Mouse (Mus musculus): ENCODE results near the gene Mpig6b. TPM values are rescaled to one million over a fixed set of nuclear protein-coding genes. Genes with fewer than 3 reads are reported as not detected.
A peak's percentile ranks its signal among the peaks of the same experiment; 100 is the strongest.

Mpig6b gene
- total and polyA plus RNA-seq, 3 experiments: 0.31 to 2.4 (median 1.4) TPM

- Histone ChIP-seq H3K9ac (ENCODE audit: low read depth, low read length) (peak overlapping the region; percentile 87), H3K27me3 (ENCODE audit: control insufficient read depth, insufficient read depth, low read length) (no peaks in the 10 kb centered on the region), H3K27ac (peak overlapping the region; percentile 92), H3K4me1 (ENCODE audit: control insufficient read depth, insufficient read depth, low read length) (peaks cover 10% of the 10 kb centered on the region), H3K4me3 (peak overlapping the region; percentile 65), H3K36me3 (ENCODE audit: control insufficient read depth, insufficient read depth, low read length) (peaks cover 5% of the 10 kb centered on the region), H3K79me2 (replicated peaks; ENCODE audit: control insufficient read depth, insufficient read depth, low read length) (no peaks in the 10 kb centered on the region)
- 27% methylated on average over 14 of the region's 14 CpGs for WGBS
- intact Hi-C loops (cut with DNase I): no loop called here
- TF ChIP-seq POLR2A (IDR thresholded peaks at IDR 0.05; ENCODE audit: insufficient read depth, low read depth, low read length): no peak
- no peak for TF ChIP-seq CTCF (IDR thresholded peaks at IDR 0.05)
- TF ChIP-seq EP300 (IDR thresholded peaks at IDR 0.05; ENCODE audit: insufficient read depth, low read depth, low read length): no peak
- DNase-seq: no peak
These were observed 5.9 kb downstream of the Mpig6b start for GRCm38 (mm10) chr17:35060071-35060470.

- TF ChIP-seq EP300 (IDR thresholded peaks at IDR 0.05; ENCODE audit: insufficient read depth, low read depth, low read length): peak; percentile 62; the same call in 1 of the 2 replicates
- TF ChIP-seq POLR2A (IDR thresholded peaks at IDR 0.05; ENCODE audit: insufficient read depth, low read depth, low read length): peak; percentile 81
- TF ChIP-seq CTCF (IDR thresholded peaks at IDR 0.05): peak; percentile 84
- intact Hi-C loops (cut with DNase I): loop anchor here (1.0 to 2.0 kb wide), 2 partner anchors 30 to 38 kb away; partner anchors contain the start of gene Abhd16a
- no peaks in the 10 kb centered on the region for H3K27me3 ChIP-seq (ENCODE audit: control insufficient read depth, insufficient read depth, low read length)
- peaks cover 8% of the 10 kb centered on the region for H3K4me1 ChIP-seq (ENCODE audit: control insufficient read depth, insufficient read depth, low read length)
- peaks cover 7% of the 10 kb centered on the region for H3K36me3 ChIP-seq (ENCODE audit: control insufficient read depth, insufficient read depth, low read length)
- H3K9ac ChIP-seq (ENCODE audit: low read depth, low read length): peak within 1 kb of the TSS; percentile 87
- peak; percentile 92 to 93 for DNase-seq
- H3K4me3 ChIP-seq: peak within 1 kb of the TSS; percentile 65
- no peaks in the 10 kb centered on the region for H3K79me2 ChIP-seq (replicated peaks; ENCODE audit: control insufficient read depth, insufficient read depth, low read length)
- peak within 1 kb of the TSS; percentile 92 for H3K27ac ChIP-seq
- under 1% methylated on average over 57 of the region's 57 CpGs for WGBS
These were observed 6.8 kb downstream of the Mpig6b start, which contains the start of gene Ddah2 for GRCm38 (mm10) chr17:35058911-35059892. Ddah2 (plus strand) TSS chr17:35059035.

DNA sequence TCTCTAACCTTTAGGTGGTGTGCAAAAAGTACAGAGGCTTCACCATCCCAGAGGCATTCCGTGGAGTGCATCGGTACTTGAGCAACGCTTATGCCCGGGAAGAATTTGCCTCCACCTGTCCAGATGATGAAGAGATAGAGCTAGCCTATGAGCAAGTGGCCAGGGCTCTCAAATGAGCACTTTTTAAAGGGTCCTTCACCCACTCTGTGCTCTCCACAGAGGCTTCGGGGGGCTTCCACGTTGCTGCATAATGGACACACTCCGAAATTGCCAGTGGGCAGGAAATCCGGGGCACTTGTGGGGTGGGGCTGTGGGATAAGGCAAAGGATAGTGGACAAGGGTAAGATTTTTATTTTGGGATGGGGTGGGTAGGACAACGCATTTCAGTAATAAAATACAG is 7.7 kb downstream of the Mpig6b start:
- no peak overlapping the region for H3K9ac ChIP-seq (ENCODE audit: low read depth, low read length)
- peaks cover 8% of the 10 kb centered on the region for H3K36me3 ChIP-seq (ENCODE audit: control insufficient read depth, insufficient read depth, low read length)
- DNase-seq: no peak
- no peaks in the 10 kb centered on the region for H3K79me2 ChIP-seq (replicated peaks; ENCODE audit: control insufficient read depth, insufficient read depth, low read length)
- peak overlapping the region; percentile 92 for H3K27ac ChIP-seq
- H3K4me3 ChIP-seq: no peak overlapping the region
- H3K27me3 ChIP-seq (ENCODE audit: control insufficient read depth, insufficient read depth, low read length): no peaks in the 10 kb centered on the region
- H3K4me1 ChIP-seq (ENCODE audit: control insufficient read depth, insufficient read depth, low read length): peaks cover 8% of the 10 kb centered on the region
- intact Hi-C loops (cut with DNase I): loop anchor here (2.0 kb wide), 1 partner anchor 30 kb away; the partner anchor contains the start of gene Abhd16a
- TF ChIP-seq CTCF (IDR thresholded peaks at IDR 0.05) (no peak), EP300 (IDR thresholded peaks at IDR 0.05; ENCODE audit: insufficient read depth, low read depth, low read length) (no peak), POLR2A (IDR thresholded peaks at IDR 0.05; ENCODE audit: insufficient read depth, low read depth, low read length) (no peak)
- WGBS: 51% methylated on average over 9 of the region's 9 CpGs

DNA sequence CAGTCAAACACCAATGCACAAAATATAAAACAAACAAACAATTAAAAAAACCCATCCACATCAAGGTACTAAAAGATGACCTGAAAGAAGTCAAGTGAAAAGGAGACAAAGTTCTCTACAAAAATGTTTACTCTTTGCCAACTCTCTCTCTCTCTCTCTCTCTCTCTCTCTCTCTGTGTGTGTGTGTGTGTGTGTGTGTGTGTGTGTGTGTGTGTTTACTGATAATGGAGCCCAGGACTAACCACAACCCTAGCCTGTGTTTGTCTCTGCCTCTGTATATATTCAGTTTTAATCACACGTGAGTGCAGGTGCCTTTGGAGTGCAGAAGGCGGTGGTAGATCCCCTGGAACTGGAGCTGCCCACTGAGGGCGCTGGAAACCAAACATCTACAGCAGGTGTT is 8.9 kb downstream of the Mpig6b start:
- H3K27ac ChIP-seq: no peak overlapping the region
- TF ChIP-seq POLR2A (IDR thresholded peaks at IDR 0.05; ENCODE audit: insufficient read depth, low read depth, low read length) (no peak), CTCF (IDR thresholded peaks at IDR 0.05) (no peak), EP300 (IDR thresholded peaks at IDR 0.05; ENCODE audit: insufficient read depth, low read depth, low read length) (no peak)
- H3K27me3 ChIP-seq (ENCODE audit: control insufficient read depth, insufficient read depth, low read length): no peaks in the 10 kb centered on the region
- intact Hi-C loops (cut with DNase I): no loop called here
- WGBS: 78% methylated on average over 3 of the region's 3 CpGs
- peaks cover 14% of the 10 kb centered on the region for H3K4me1 ChIP-seq (ENCODE audit: control insufficient read depth, insufficient read depth, low read length)
- H3K4me3 ChIP-seq: no peak overlapping the region
- no peak overlapping the region for H3K9ac ChIP-seq (ENCODE audit: low read depth, low read length)
- DNase-seq: no peak
- H3K79me2 ChIP-seq (replicated peaks; ENCODE audit: control insufficient read depth, insufficient read depth, low read length): no peaks in the 10 kb centered on the region
- peaks cover 9% of the 10 kb centered on the region for H3K36me3 ChIP-seq (ENCODE audit: control insufficient read depth, insufficient read depth, low read length)

DNA sequence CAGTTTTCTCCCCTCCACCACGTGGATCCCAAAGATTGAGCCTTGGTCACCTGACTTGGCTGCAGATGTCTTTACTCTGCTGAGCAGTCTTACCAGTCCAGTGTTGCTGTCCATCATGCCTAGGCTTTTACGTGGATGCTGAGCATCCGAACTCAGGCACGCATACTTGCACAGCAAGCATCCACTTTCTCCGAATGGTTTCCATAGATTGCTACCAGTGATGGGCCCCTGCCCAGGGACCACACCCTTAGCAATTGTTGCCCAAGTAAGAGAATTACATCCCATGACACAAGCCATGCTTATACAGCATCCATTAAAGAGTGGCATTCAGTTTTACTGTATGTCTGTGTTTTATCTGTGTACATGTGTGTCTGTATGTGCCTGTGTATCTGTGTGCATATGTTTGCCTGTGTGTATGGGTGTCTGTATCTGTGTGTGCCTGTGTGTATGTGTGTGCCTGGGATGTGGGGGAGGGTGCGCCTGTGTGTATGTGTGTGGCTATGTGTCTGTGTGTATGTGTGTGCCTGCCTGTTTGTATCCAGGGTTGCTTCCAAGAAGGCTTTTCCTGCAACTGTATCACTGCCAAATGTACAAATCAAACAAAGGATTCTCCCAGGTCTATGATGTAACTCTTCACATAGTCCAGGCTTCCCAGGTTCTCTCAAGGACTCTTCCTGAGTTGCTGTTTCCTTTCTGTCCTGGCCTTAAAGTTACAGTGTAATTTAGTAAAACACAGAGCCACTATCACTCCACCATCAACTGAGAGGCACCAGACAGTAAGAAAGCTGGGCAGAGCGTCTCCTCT is 10.1 kb downstream of the Mpig6b start:
- Histone ChIP-seq H3K36me3 (ENCODE audit: control insufficient read depth, insufficient read depth, low read length) (peaks cover 9% of the 10 kb centered on the region), H3K4me3 (no peak overlapping the region), H3K79me2 (replicated peaks; ENCODE audit: control insufficient read depth, insufficient read depth, low read length) (no peaks in the 10 kb centered on the region), H3K27me3 (ENCODE audit: control insufficient read depth, insufficient read depth, low read length) (no peaks in the 10 kb centered on the region), H3K27ac (peak overlapping the region; percentile 38), H3K9ac (ENCODE audit: low read depth, low read length) (no peak overlapping the region), H3K4me1 (ENCODE audit: control insufficient read depth, insufficient read depth, low read length) (peaks cover 14% of the 10 kb centered on the region)
- TF ChIP-seq EP300 (IDR thresholded peaks at IDR 0.05; ENCODE audit: insufficient read depth, low read depth, low read length) (0 out of 2 replicates have a peak, but pooled peaks have one; percentile 12), POLR2A (IDR thresholded peaks at IDR 0.05; ENCODE audit: insufficient read depth, low read depth, low read length) (no peak; the same call in 1 of the 2 replicates)
- intact Hi-C loops (cut with DNase I): no loop called here
- 51% methylated on average over 7 of the region's 7 CpGs for WGBS
- no peak for DNase-seq

All from heart, adult 2 months (tissue).